In the genomic region with DNA sequence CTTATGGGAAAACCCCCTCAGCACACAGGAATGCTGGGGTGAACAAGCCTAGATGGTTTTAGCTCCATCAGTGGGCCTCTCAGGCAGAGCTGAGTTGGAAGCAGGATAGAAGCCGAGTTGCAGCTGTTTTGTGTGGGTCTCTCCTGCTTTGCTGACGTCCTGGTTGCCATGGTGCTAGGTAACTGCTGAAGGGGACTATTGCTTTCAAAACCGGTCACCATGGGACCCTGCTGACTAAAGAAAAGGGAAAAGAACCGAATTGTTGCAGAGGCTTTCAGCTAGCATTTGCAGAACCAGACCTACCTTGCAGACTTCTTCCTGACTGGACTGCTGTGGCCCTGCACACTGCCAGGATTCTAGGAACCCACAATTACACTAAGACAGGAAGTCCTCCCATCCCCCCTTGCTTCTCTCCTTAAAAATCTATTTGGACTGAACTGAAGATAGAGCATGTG, we compare ENCODE assay signal across 10 mouse cellular contexts. TPM values are rescaled to one million over a fixed set of nuclear protein-coding genes. Genes with fewer than 3 reads are reported as not detected.
DNase-seq lines count a peak whose midpoint lies in the region; ATAC-seq and TF ChIP-seq lines count a peak whose summit lies in the region.
"Had no signal": no experiment of that assay in that cellular context is flagged by ENCODE, and none has a peak within 500 bp of the region (broad histone marks: within the 10 kb centered on the region; RNA-seq: fewer than 3 reads in every experiment).

No protein-coding gene starts in this region.

- peaks cover 3% of the 10 kb centered on the region; the same call in 1 of the 2 replicates for H3K36me3 ChIP-seq in ES-E14 (ENCODE audit: control insufficient read depth, insufficient read depth, low read length, poor library complexity, severe bottlenecking)
- no peaks in the 10 kb centered on the region for H3K36me3 ChIP-seq in hindbrain, embryonic 13.5 days

- H3K27me3 ChIP-seq in hindbrain, embryonic 13.5 days: no peaks in the 10 kb centered on the region
- H3K27me3 ChIP-seq: Patski had no signal

- H3K27ac ChIP-seq in ES-E14 (ENCODE audit: insufficient read depth, low read depth, low read length, poor library complexity, severe bottlenecking): peak overlapping the region; percentile 51
- peak overlapping the region; percentile 94 for H3K27ac ChIP-seq in hindbrain, embryonic 13.5 days

- in situ Hi-C loops in ES-E14 (cut with MboI; ENCODE audit: low sequenced_read_pairs in 2 of 2, unreplicated experiment in 2 of 2): no loop called here

- no peak overlapping the region for H3K4me3 ChIP-seq in ES-E14 (ENCODE audit: insufficient read depth in 1 of 2, low read depth in 1 of 2, low read length in 2 of 2, poor library complexity in 1 of 2, severe bottlenecking in 1 of 2)
- H3K4me3 ChIP-seq in hindbrain, embryonic 13.5 days: peak overlapping the region; percentile 58; the same call in 1 of the 2 replicates
- H3K4me3 ChIP-seq: myocyte had no signal

- DNase-seq in ES-E14 (ENCODE audit: low read depth, low spot score): no peak
- peak; percentile 53 for DNase-seq in embryo, embryonic 10 days (ENCODE audit: low spot score)
- DNase-seq in mesoderm, embryonic 11.5 days (ENCODE audit: low read depth, low spot score): peak; percentile 62
- DNase-seq in telencephalon, adult 2 months (ENCODE audit: low read depth, low spot score): peak; percentile 72
- no peak for DNase-seq in urinary bladder, postnatal 25 days (ENCODE audit: low spot score)
- no peak for DNase-seq in adrenal gland, postnatal 25 days
- no peak for DNase-seq in kidney, postnatal 25 days

- no peak overlapping the region for H3K9ac ChIP-seq in ES-E14 (ENCODE audit: insufficient read depth, low read depth, low read length, poor library complexity, severe bottlenecking)
- peak overlapping the region; percentile 52; the same call in 1 of the 2 replicates for H3K9ac ChIP-seq in hindbrain, embryonic 13.5 days

- H3K9me3 ChIP-seq in ES-E14 (ENCODE audit: control insufficient read depth, insufficient read depth, low read depth, low read length): no peaks in the 10 kb centered on the region
- H3K9me3 ChIP-seq in hindbrain, embryonic 13.5 days: no peaks in the 10 kb centered on the region

- ATAC-seq in hindbrain, embryonic 13.5 days (ENCODE audit: low FRiP score): peak; percentile 72
- ATAC-seq: Patski had no signal

- WGBS in hindbrain, embryonic 13.5 days: 0% methylated on average over 4 of the region's 4 CpGs

- H3K4me2 ChIP-seq in hindbrain, embryonic 13.5 days: peak overlapping the region; percentile 58

- peaks cover 8 to 13% of the 10 kb centered on the region in 2 experiments; a peak in 3 of 4 replicates for H3K4me1 ChIP-seq in ES-E14 (ENCODE audit: control insufficient read depth in 2 of 2, insufficient read depth in 2 of 2, low read length in 2 of 2, poor library complexity in 1 of 2)
- H3K4me1 ChIP-seq in hindbrain, embryonic 13.5 days (replicated peaks): peaks cover 44% of the 10 kb centered on the region

TF ChIP-seq in ES-E14, 5 proteins besides CTCF, POLR2A, EP300 and RAD21:
- TF ChIP-seq HCFC1 (IDR thresholded peaks at IDR 0.05; ENCODE audit: borderline replicate concordance, insufficient read depth, low read length): no peak
- TF ChIP-seq ZNF384 (IDR thresholded peaks at IDR 0.05; ENCODE audit: low read depth, low read length): no peak
- no peak for TF ChIP-seq CHD2 (IDR thresholded peaks at IDR 0.05; ENCODE audit: low read depth, low read length)

RNA-seq across cellular contexts. Expression of gene Gpr19, which starts 9.8 kb away (rescaled TPM):
- total RNA-seq in ES-E14 (2012; rRNA removed): 34.7 and 36.3 TPM in 2 replicates
- polyA plus RNA-seq in hindbrain, embryonic 13.5 days (2015; fragmentation: Nextera tagmentation; extraction: Ambion mirVana): 39.0 and 45.1 TPM in 2 replicates
- 8.9 and 11.3 TPM in 2 replicates for total RNA-seq in adrenal gland, postnatal 25 days (2021)

RNA-seq across cellular contexts. Expression of gene Cdkn1b, which starts 31.6 kb away (rescaled TPM):
- 10.7 and 15.4 TPM in 2 replicates for total RNA-seq in ES-E14 (2012; rRNA removed)
- 27.1 and 27.2 TPM in 2 replicates for polyA plus RNA-seq in hindbrain, embryonic 13.5 days (2015; fragmentation: Nextera tagmentation; extraction: Ambion mirVana)
- 52.2 and 89.9 TPM in 2 replicates for total RNA-seq in adrenal gland, postnatal 25 days (2021)

RNA-seq across cellular contexts. Expression of gene Crebl2, which starts 58.6 kb away (rescaled TPM):
- 4.3 TPM in 2 replicates for total RNA-seq in ES-E14 (2012; rRNA removed)
- polyA plus RNA-seq in hindbrain, embryonic 13.5 days (2015; fragmentation: Nextera tagmentation; extraction: Ambion mirVana): 3.8 and 4.8 TPM in 2 replicates
- total RNA-seq in adrenal gland, postnatal 25 days (2021): 23.0 and 33.9 TPM in 2 replicates

Comparison
In these comparisons a context has a peak if more than half of its experiments do, and no peak if none do; other contexts are left out.
1. DNase-seq: peak in embryo, embryonic 10 days (single experiment), mesoderm, embryonic 11.5 days (single experiment) and telencephalon, adult 2 months (single experiment); none in ES-E14 (single experiment), urinary bladder, postnatal 25 days (single experiment), adrenal gland, postnatal 25 days (single experiment) and kidney, postnatal 25 days (0 of 2).